Mouse (Mus musculus) CH12.LX (cell line): ENCODE measurements around the gene March2. TPM values are rescaled to one million over a fixed set of nuclear protein-coding genes. Genes with fewer than 3 reads are reported as not detected.

Source experiments
- DNase-seq: peaks from one replicate; pipeline ENCODE4 v3.0.0-alpha.2; 2013; ENCODE audit errors: extremely low read depth
- H3K27ac ChIP-seq: 2 replicates; pipeline ENCODE4 v1.5.1; 2012; ENCODE audit warnings: low read depth, mild to moderate bottlenecking, control low read depth, moderate library complexity; ENCODE audit not compliant: insufficient read depth
- H3K27me3 ChIP-seq: replicated peaks from 2 replicates; pipeline ENCODE3; 2012; ENCODE audit warnings: inconsistent platforms
- H3K36me3 ChIP-seq, 2 experiments: replicated peaks in 1 of 2; 2 replicates each; pipeline versions ENCODE3 to v1.6.1; 2012; ENCODE audit warnings: inconsistent platforms in 1 of 2, low read length in 1 of 2, mild to moderate bottlenecking in 1 of 2, mixed read lengths in 1 of 2, moderate library complexity in 1 of 2; ENCODE audit not compliant: control insufficient read depth in 1 of 2, insufficient read depth in 1 of 2
- H3K4me1 ChIP-seq, 2 experiments: 2 replicates each; pipeline ENCODE4 v1.6.1; 2012; ENCODE audit warnings: inconsistent platforms in 1 of 2, moderate library complexity in 1 of 2; ENCODE audit not compliant: insufficient read depth in 2 of 2, control insufficient read depth in 1 of 2
- H3K4me2 ChIP-seq: 2 replicates; pipeline ENCODE4 v1.6.1; 2012; ENCODE audit warnings: low read depth, mild to moderate bottlenecking, control low read depth; ENCODE audit not compliant: poor library complexity, insufficient read depth, severe bottlenecking
- H3K4me3 ChIP-seq, 3 experiments: fragments of 150-350 bp in 1 of 3; sonication (generic) in 1 of 3; replicated peaks in 1 of 3; 2 replicates each; pipeline versions ENCODE3 to v1.5.1; 2011 to 2012; ENCODE audit warnings: low read depth in 2 of 3, low read length in 2 of 3, mild to moderate bottlenecking in 2 of 3, moderate library complexity in 2 of 3, control low read depth in 1 of 3, improper control_type of control experiment in 1 of 3, inconsistent platforms in 1 of 3, mixed read lengths in 1 of 3; ENCODE audit not compliant: poor library complexity in 1 of 3
- H3K79me2 ChIP-seq: replicated peaks from 2 replicates; pipeline ENCODE4 v1.6.1; 2012; ENCODE audit warnings: mild to moderate bottlenecking, moderate library complexity; ENCODE audit not compliant: control insufficient read depth, poor library complexity, insufficient read depth, severe bottlenecking; ENCODE audit errors: extremely low read depth
- H3K9ac ChIP-seq: 2 replicates; pipeline ENCODE4 v1.6.1; 2012; ENCODE audit warnings: low read depth, mild to moderate bottlenecking, control low read depth, moderate library complexity; ENCODE audit not compliant: insufficient read depth
- H3K9me3 ChIP-seq: replicated peaks from 2 replicates; pipeline ENCODE3; 2012; ENCODE audit warnings: low read length, inconsistent platforms, mixed read lengths
- CHD2 ChIP-seq: IDR thresholded peaks from 2 replicates; pipeline ENCODE4 v1.6.1; 2011; ENCODE audit warnings: low read length, improper control_type of control experiment
- CTCF ChIP-seq, 2 experiments: IDR thresholded peaks in 1 of 2; conservative IDR thresholded peaks in 1 of 2; 2 replicates each; pipeline ENCODE4 v1.5.1; 2011 to 2012; ENCODE audit warnings: low read depth in 2 of 2, low read length in 2 of 2, improper control_type of control experiment in 1 of 2, inconsistent platforms in 1 of 2, mild to moderate bottlenecking in 1 of 2, moderate library complexity in 1 of 2
- E2F4 ChIP-seq: IDR thresholded peaks from 2 replicates; pipeline ENCODE4 v1.6.1; 2011; ENCODE audit warnings: low read depth, low read length, improper control_type of control experiment; ENCODE audit not compliant: insufficient replicate concordance
- ELF1 ChIP-seq: IDR thresholded peaks from 2 replicates; pipeline ENCODE4 v1.6.1; 2014; ENCODE audit warnings: low read depth, mild to moderate bottlenecking, inconsistent platforms, low read length, improper control_type of control experiment
- HCFC1 ChIP-seq: IDR thresholded peaks from 2 replicates; pipeline ENCODE4 v1.6.1; 2012; ENCODE audit warnings: low read depth, mild to moderate bottlenecking, inconsistent platforms, low read length, improper control_type of control experiment
- IRF4 ChIP-seq: IDR thresholded peaks from 2 replicates; pipeline ENCODE4 v1.6.1; 2014; ENCODE audit warnings: low read depth, mild to moderate bottlenecking, inconsistent platforms, low read length, improper control_type of control experiment
- JUND ChIP-seq: conservative IDR thresholded peaks from 2 replicates; pipeline ENCODE4 v1.6.1; 2011; ENCODE audit warnings: low read depth, low read length, improper control_type of control experiment
- KAT2A ChIP-seq: IDR thresholded peaks from 2 replicates; pipeline ENCODE4 v1.6.1; 2012; ENCODE audit warnings: low read length, improper control_type of control experiment, inconsistent platforms; ENCODE audit not compliant: insufficient replicate concordance
- MAZ ChIP-seq: IDR thresholded peaks from 2 replicates; pipeline ENCODE4 v1.6.1; 2012; ENCODE audit warnings: low read depth, mild to moderate bottlenecking, inconsistent platforms, low read length, improper control_type of control experiment, moderate library complexity
- MEF2A ChIP-seq: IDR thresholded peaks from 2 replicates; pipeline ENCODE4 v1.6.1; 2014; ENCODE audit warnings: low read depth, mild to moderate bottlenecking, inconsistent platforms, low read length, improper control_type of control experiment, borderline replicate concordance
- MXI1 ChIP-seq: IDR thresholded peaks from 2 replicates; pipeline ENCODE4 v1.6.1; 2011; ENCODE audit warnings: mild to moderate bottlenecking, low read depth, low read length, improper control_type of control experiment
- NELFE ChIP-seq: IDR thresholded peaks from 2 replicates; pipeline ENCODE4 v1.6.1; 2011; ENCODE audit warnings: low read depth, low read length, improper control_type of control experiment
- NRF1 ChIP-seq: IDR thresholded peaks from 2 replicates; pipeline ENCODE4 v1.6.1; 2014; ENCODE audit warnings: low read depth, mild to moderate bottlenecking, inconsistent platforms, low read length, improper control_type of control experiment, moderate library complexity
- POLR2A ChIP-seq: IDR thresholded peaks from 2 replicates; pipeline ENCODE4 v1.6.1; 2011; ENCODE audit warnings: low read depth, mild to moderate bottlenecking, improper control_type of control experiment, low read length
- POLR2AphosphoS2 ChIP-seq: IDR thresholded peaks from 2 replicates; pipeline ENCODE4 v1.6.1; 2011; ENCODE audit warnings: low read depth, low read length, improper control_type of control experiment
- RAD21 ChIP-seq: IDR thresholded peaks from 2 replicates; pipeline ENCODE4 v1.6.1; 2011; ENCODE audit warnings: low read depth, mild to moderate bottlenecking, low read length, improper control_type of control experiment, moderate library complexity
- RCOR1 ChIP-seq: conservative IDR thresholded peaks from 2 replicates; pipeline ENCODE4 v1.6.1; 2012; ENCODE audit warnings: low read depth, mild to moderate bottlenecking, inconsistent platforms, low read length, improper control_type of control experiment
- SIN3A ChIP-seq: IDR thresholded peaks from 2 replicates; pipeline ENCODE4 v1.6.1; 2012; ENCODE audit warnings: low read length, improper control_type of control experiment, inconsistent platforms
- SMC3 ChIP-seq: IDR thresholded peaks from 2 replicates; pipeline ENCODE4 v1.6.1; 2011; ENCODE audit warnings: low read depth, low read length, improper control_type of control experiment
- TCF12 ChIP-seq: IDR thresholded peaks from 2 replicates; pipeline ENCODE4 v1.6.1; 2014; ENCODE audit warnings: low read depth, mild to moderate bottlenecking, inconsistent platforms, low read length, improper control_type of control experiment
- UBTF ChIP-seq: IDR thresholded peaks from 2 replicates; pipeline ENCODE4 v1.6.1; 2012; ENCODE audit warnings: low read depth, mild to moderate bottlenecking, inconsistent platforms, low read length, improper control_type of control experiment, moderate library complexity
- USF1 ChIP-seq: IDR thresholded peaks from 2 replicates; pipeline ENCODE4 v1.6.1; 2014; ENCODE audit warnings: low read depth, mild to moderate bottlenecking, inconsistent platforms, low read length, improper control_type of control experiment
- ZC3H11A ChIP-seq: IDR thresholded peaks from 2 replicates; pipeline ENCODE4 v1.6.1; 2012; ENCODE audit warnings: low read depth, mild to moderate bottlenecking, inconsistent platforms, low read length, improper control_type of control experiment
- ZKSCAN1 ChIP-seq: IDR thresholded peaks from 2 replicates; pipeline ENCODE4 v1.6.1; 2012; ENCODE audit warnings: low read depth, inconsistent platforms, low read length, improper control_type of control experiment, borderline replicate concordance
- ZMIZ1 ChIP-seq: IDR thresholded peaks from 2 replicates; pipeline ENCODE4 v1.6.1; 2012; ENCODE audit warnings: low read depth, mild to moderate bottlenecking, inconsistent platforms, low read length, improper control_type of control experiment
- ZNF384 ChIP-seq: IDR thresholded peaks from 2 replicates; pipeline ENCODE4 v1.6.1; 2012; ENCODE audit warnings: low read depth, low read length, improper control_type of control experiment, inconsistent platforms
- dilution Hi-C: fragments of 300-500 bp; cut with MboI; formaldehyde crosslinking; loops from 2 replicates; pipeline ENCODE4 v1.14.3; 2020; ENCODE audit warnings: low sequenced_read_pairs; ENCODE audit not compliant: extremely low pct_unique_long_range_greater_than_20kb, extremely low pct_ligation_motif_present
- in situ Hi-C: fragments of 300-500 bp; cut with MboI; formaldehyde crosslinking; loops from 3 replicates; pipeline ENCODE4 v1.14.3; 2019; ENCODE audit warnings: low sequenced_read_pairs, low pct_ligation_motif_present, low pct_unique_long_range_greater_than_20kb, mixed read lengths
- polyA plus RNA-seq: library from polyadenylated mRNA; unstranded; fragments of >175 nt; gene quantifications from 2 replicates; pipeline ENCODE4 v1.2.1, GENCODE M21; 2012; ENCODE audit warnings: low read depth; ENCODE audit not compliant: insufficient read length
- total RNA-seq, 2 experiments: library from RNA; depleted of rRNA; stranded (reverse); fragments of 300-350 nt in 1 of 2; fragments of >200 nt in 1 of 2; gene quantifications; 2 replicates each; pipeline ENCODE4 v1.2.3; 2012 to 2014

The March2 gene
- total and polyA plus RNA-seq, 3 experiments: 9.2 to 12.2 (median 9.3) TPM

DNA sequence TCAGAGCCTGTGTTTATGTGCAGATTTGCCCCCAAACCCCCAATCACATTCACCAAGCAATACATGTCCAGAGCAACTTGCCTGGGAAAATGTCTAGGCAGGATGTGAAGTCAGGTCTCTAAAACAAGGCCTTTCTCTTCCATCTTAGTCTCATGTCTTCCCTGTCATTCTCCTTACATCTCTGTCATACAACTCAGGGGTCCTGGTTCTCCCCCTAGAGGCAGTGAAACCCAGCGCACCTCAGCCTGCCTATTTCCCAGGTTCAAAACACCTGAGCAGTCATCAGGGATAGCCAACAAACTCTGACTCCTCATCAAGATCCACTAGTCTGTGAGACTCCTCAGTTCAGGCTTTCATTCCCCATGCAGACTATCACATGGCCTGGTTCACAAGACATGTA, 36.2 kb upstream of the March2 start:
- DNase-seq: peak; percentile 17
- H3K27ac ChIP-seq: no peak overlapping the region
- no peak overlapping the region for H3K4me3 ChIP-seq
- peaks cover 0 to 42% of the 10 kb centered on the region in 2 experiments; a peak in 2 of 4 replicates for H3K4me1 ChIP-seq
- no peak overlapping the region for H3K9ac ChIP-seq
- peaks cover 16 to 74% of the 10 kb centered on the region in 2 experiments for H3K36me3 ChIP-seq
- H3K4me2 ChIP-seq: no peak overlapping the region
- peaks cover 33% of the 10 kb centered on the region for H3K79me2 ChIP-seq
- in situ Hi-C loops: no loop called here
- dilution Hi-C loops: no loop called here
- no peaks in the 10 kb centered on the region for H3K9me3 ChIP-seq
- TF ChIP-seq CTCF (conservative IDR thresholded peaks at IDR 0.05 in 1 of 2, IDR thresholded peaks at IDR 0.05 in 1 of 2; ENCODE audit: low read depth in 2 of 2, low read length in 2 of 2): peak in 1 of 2 experiments; percentile 30; a peak in 2 of 4 replicates
- TF ChIP-seq TCF12: no peak
- peak; percentile 5 for TF ChIP-seq RAD21
- no peaks in the 10 kb centered on the region for H3K27me3 ChIP-seq

DNA sequence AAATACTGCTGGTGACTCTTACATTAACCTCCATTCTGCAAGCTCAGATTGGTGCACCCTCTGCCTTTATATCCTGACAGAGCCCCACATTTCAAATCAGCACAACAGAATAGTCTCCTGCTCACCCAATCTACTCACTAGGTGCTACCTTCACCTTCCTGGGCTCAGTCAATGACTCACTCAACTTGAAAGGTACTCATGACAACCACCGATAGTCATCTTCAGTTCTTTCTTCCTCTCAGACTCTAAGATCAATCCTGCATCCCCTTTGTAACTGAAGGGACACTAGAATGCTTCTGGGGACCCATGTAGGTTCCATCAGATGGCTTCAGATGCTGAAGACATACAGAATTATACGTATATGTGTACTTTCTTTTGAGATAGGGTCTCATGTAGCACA, 33.8 kb upstream of the March2 start:
- Histone ChIP-seq H3K4me1 (peaks cover 0 to 28% of the 10 kb centered on the region in 2 experiments; a peak in 2 of 4 replicates), H3K27ac (no peak overlapping the region), H3K27me3 (no peaks in the 10 kb centered on the region), H3K9ac (no peak overlapping the region), H3K4me2 (no peak overlapping the region), H3K4me3 (no peak overlapping the region), H3K79me2 (peaks cover 29% of the 10 kb centered on the region), H3K9me3 (no peaks in the 10 kb centered on the region), H3K36me3 (peaks cover 38 to 87% of the 10 kb centered on the region in 2 experiments)
- dilution Hi-C loops (no loop called here), in situ Hi-C loops (no loop called here)
- TF ChIP-seq E2F4: no peak
- no peak for TF ChIP-seq NRF1
- TF ChIP-seq ZKSCAN1: no peak
- no peak for TF ChIP-seq SIN3A
- TF ChIP-seq SMC3: no peak
- TF ChIP-seq ZMIZ1: no peak
- no peak for TF ChIP-seq ELF1
- no peak for TF ChIP-seq POLR2AphosphoS2
- no peak for TF ChIP-seq ZC3H11A
- TF ChIP-seq POLR2A: no peak
- TF ChIP-seq MXI1: no peak
- DNase-seq: no peak

DNA sequence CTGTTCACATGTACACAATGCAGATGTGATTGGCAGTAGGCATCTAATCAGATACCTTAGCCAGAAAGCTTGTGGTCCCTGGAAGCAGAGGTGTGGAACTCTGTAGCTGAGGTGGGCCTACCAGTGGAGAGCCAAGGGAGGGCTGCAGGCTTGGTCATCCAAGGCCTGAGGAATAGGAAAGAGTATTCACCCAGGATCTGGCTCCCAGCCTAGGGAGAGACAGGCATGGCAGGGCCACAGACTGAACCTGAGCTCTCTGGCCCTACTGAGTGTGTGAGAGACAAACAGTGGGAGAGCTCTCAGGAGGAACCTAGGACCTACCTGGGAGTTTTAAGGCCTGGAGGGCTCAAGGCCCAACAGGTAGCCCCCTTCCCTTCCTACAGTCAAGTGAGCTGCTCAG, 32.7 kb upstream of the March2 start:
- H3K27ac ChIP-seq: no peak overlapping the region
- dilution Hi-C loops: no loop called here

More for the DNA sequence above, 32.7 kb upstream of the March2 start:
- Histone ChIP-seq H3K9me3 (no peaks in the 10 kb centered on the region), H3K79me2 (peaks cover 18% of the 10 kb centered on the region), H3K9ac (no peak overlapping the region), H3K4me2 (no peak overlapping the region)
- in situ Hi-C loops: no loop called here
- DNase-seq: no peak
- TF ChIP-seq USF1 (no peak), SMC3 (no peak), IRF4 (no peak), TCF12 (no peak), MEF2A (no peak), JUND (no peak), UBTF (no peak), ZKSCAN1 (no peak), CTCF (conservative IDR thresholded peaks at IDR 0.05 in 1 of 2, IDR thresholded peaks at IDR 0.05 in 1 of 2; ENCODE audit: low read depth in 2 of 2, low read length in 2 of 2) (no peak), RCOR1 (no peak), POLR2A (no peak), CHD2 (no peak), MAZ (no peak), ZNF384 (no peak), NELFE (no peak), KAT2A (no peak), HCFC1 (no peak)
- TF ChIP-seq, all 38 proteins: peak for 0
- H3K4me3 ChIP-seq: no peak overlapping the region
- H3K27me3 ChIP-seq: no peaks in the 10 kb centered on the region
- peaks cover 0 to 17% of the 10 kb centered on the region in 2 experiments; a peak in 2 of 4 replicates for H3K4me1 ChIP-seq
- H3K36me3 ChIP-seq: peaks cover 38 to 80% of the 10 kb centered on the region in 2 experiments
